Mouse (Mus musculus) liver, embryonic 11.5 days (tissue): ENCODE results near the gene Rpp14. TPM values are rescaled to one million over a fixed set of nuclear protein-coding genes. Genes with fewer than 3 reads are reported as not detected.

ENCODE experiments used
- ATAC-seq: fragments of 200-750 bp; cut with Nextera tagmentation; replicated peaks from 2 replicates; pipeline ENCODE4 v1.8.0; 2017; ENCODE audit warnings: moderate number of reproducible peaks, mild to moderate bottlenecking, moderate TSS enrichment, moderate library complexity; ENCODE audit not compliant: low FRiP score
- DNase-seq: peaks from one replicate; pipeline ENCODE4 v3.0.0-alpha.2; 2017; ENCODE audit warnings: low spot score
- H3K27ac ChIP-seq: fragments of 300-500 bp; sonication (generic); 2 replicates; pipeline ENCODE4 v1.5.1; 2014; ENCODE audit warnings: mild to moderate bottlenecking, low read depth, low read length, control low read depth
- H3K27me3 ChIP-seq: fragments of 300-500 bp; sonication (generic); replicated peaks from 2 replicates; pipeline ENCODE4 v1.6.1; 2014; ENCODE audit warnings: low read length, mixed read lengths; ENCODE audit not compliant: control insufficient read depth, insufficient read depth
- H3K36me3 ChIP-seq: fragments of 300-500 bp; sonication (generic); 2 replicates; pipeline ENCODE4 v1.6.1; 2014; ENCODE audit warnings: mild to moderate bottlenecking, low read length, moderate library complexity, mixed read lengths; ENCODE audit not compliant: control insufficient read depth, insufficient read depth
- H3K4me1 ChIP-seq: fragments of 300-500 bp; sonication (generic); replicated peaks from 2 replicates; pipeline ENCODE4 v1.6.1; 2014; ENCODE audit warnings: low read length, mixed read lengths; ENCODE audit not compliant: control insufficient read depth, insufficient read depth
- H3K4me2 ChIP-seq: fragments of 300-500 bp; sonication (generic); 2 replicates; pipeline ENCODE4 v1.6.1; 2014; ENCODE audit warnings: mild to moderate bottlenecking, control low read depth, moderate library complexity
- H3K4me3 ChIP-seq: fragments of 300-500 bp; sonication (generic); 2 replicates; pipeline ENCODE4 v1.5.1; 2014; ENCODE audit warnings: low read depth, low read length, control low read depth
- H3K9ac ChIP-seq: fragments of 300-500 bp; sonication (generic); 2 replicates; pipeline ENCODE4 v1.6.1; 2014; ENCODE audit warnings: low read depth, low read length, control low read depth
- H3K9me3 ChIP-seq: fragments of 300-500 bp; sonication (generic); 2 replicates; pipeline ENCODE4 v1.6.1; 2016; ENCODE audit warnings: low read length, inconsistent platforms, mixed read lengths; ENCODE audit not compliant: control insufficient read depth
- WGBS: fragments of 180-500 bp; shearing (Covaris S2); extraction: QIAGEN DNeasy Blood & Tissue Kit; methylation state at CpG from one replicate; pipeline ENCODE4 v1.1.7; 2014; 5-methylcytosine and 5-hydroxymethylcytosine counted together
- polyA plus RNA-seq: library from polyadenylated mRNA; unstranded; fragments of >200 nt; fragmentation: Nextera tagmentation; extraction: Ambion mirVana; gene quantifications from 2 replicates; pipeline ENCODE4 v1.2.1, GENCODE M21; 2014

Rpp14 gene
- polyA plus RNA-seq, 1 experiment from 2014 or later = 77.4 TPM

GRCm38 (mm10) chr14:8051869-8052268 is 28.3 kb upstream of the Rpp14 start:
- Histone ChIP-seq H3K27ac (no peak overlapping the region), H3K4me2 (no peak overlapping the region), H3K4me3 (no peak overlapping the region), H3K9ac (no peak overlapping the region), H3K9me3 (no peaks in the 10 kb centered on the region), H3K4me1 (no peaks in the 10 kb centered on the region), H3K27me3 (no peaks in the 10 kb centered on the region), H3K36me3 (no peaks in the 10 kb centered on the region)
- WGBS = 81% methylated on average over 2 of the region's 2 CpGs
- no peak for DNase-seq
- no peak for ATAC-seq

- WGBS = 98% methylated on average over 7 of the region's 7 CpGs
- H3K36me3 ChIP-seq = no peaks in the 10 kb centered on the region
- no peak for DNase-seq
Measured at GRCm38 (mm10) chr14:8052661-8053060, 27.5 kb upstream of the Rpp14 start.

GRCm38 (mm10) chr14:8054310-8055102 is 25.7 kb upstream of the Rpp14 start:
- no peak overlapping the region for H3K4me2 ChIP-seq
- H3K36me3 ChIP-seq = no peaks in the 10 kb centered on the region
- 43% methylated on average over 17 of the region's 17 CpGs for WGBS
- no peak for ATAC-seq
- H3K4me3 ChIP-seq = no peak overlapping the region
- H3K9me3 ChIP-seq = no peaks in the 10 kb centered on the region
- no peak for DNase-seq
- no peaks in the 10 kb centered on the region for H3K27me3 ChIP-seq
- H3K4me1 ChIP-seq = no peaks in the 10 kb centered on the region
- no peak overlapping the region for H3K27ac ChIP-seq
- no peak overlapping the region for H3K9ac ChIP-seq

More at GRCm38 (mm10) chr14:8052661-8053060, 27.5 kb upstream of the Rpp14 start:
- no peaks in the 10 kb centered on the region for H3K9me3 ChIP-seq
- no peak overlapping the region for H3K4me3 ChIP-seq
- H3K9ac ChIP-seq = no peak overlapping the region
- H3K27me3 ChIP-seq = no peaks in the 10 kb centered on the region
- no peak for ATAC-seq
- no peaks in the 10 kb centered on the region for H3K4me1 ChIP-seq
- H3K27ac ChIP-seq = no peak overlapping the region
- no peak overlapping the region for H3K4me2 ChIP-seq

DNA sequence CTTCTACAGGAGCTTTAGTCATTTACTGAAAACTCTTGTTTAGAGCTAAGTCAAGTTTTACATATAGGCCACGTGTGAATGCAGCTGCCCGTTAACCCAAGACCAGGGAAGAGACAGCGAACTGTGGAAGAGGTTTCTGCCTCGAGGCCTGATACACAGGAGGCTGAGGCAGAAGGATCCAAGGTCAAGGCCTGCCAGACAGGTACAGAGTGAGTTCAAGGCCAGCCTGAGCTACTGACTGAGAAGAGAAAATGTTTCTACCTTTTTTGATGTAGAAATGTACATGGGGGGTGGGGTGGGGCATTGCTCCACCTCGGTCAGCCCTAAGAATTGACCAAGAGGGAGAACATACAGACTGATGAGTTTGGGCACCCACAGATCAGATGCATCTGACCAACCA is 24.1 kb upstream of the Rpp14 start:
- Histone ChIP-seq H3K4me1 (no peaks in the 10 kb centered on the region), H3K36me3 (no peaks in the 10 kb centered on the region), H3K27me3 (no peaks in the 10 kb centered on the region), H3K4me2 (no peak overlapping the region), H3K4me3 (no peak overlapping the region), H3K9me3 (no peaks in the 10 kb centered on the region), H3K27ac (no peak overlapping the region), H3K9ac (no peak overlapping the region)
- WGBS = 90% methylated on average over 5 of the region's 5 CpGs
- DNase-seq (no peak), ATAC-seq (no peak)

DNA sequence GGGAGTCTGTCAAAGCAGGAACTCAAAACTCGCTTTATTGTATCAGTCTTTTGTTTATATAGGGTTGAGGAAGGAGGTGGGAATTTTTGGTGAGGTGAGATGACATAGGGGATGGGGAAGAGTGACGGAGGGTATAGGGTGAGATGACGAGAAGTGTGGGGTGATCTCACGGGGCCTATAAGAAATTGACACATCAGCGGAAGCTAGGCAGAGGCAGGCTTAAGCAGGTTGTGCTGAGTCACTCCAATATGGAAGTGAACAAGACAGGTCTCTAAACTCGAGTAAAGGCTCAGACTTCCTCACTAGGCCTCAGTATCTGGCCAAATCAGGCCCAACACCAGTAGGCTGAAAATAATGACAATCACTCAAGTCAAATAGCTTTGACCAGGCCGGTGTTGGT is 20.2 kb upstream of the Rpp14 start:
- Histone ChIP-seq H3K4me2 (no peak overlapping the region), H3K27me3 (no peaks in the 10 kb centered on the region), H3K4me1 (peaks cover 24% of the 10 kb centered on the region), H3K4me3 (no peak overlapping the region), H3K9ac (no peak overlapping the region), H3K9me3 (no peaks in the 10 kb centered on the region), H3K27ac (no peak overlapping the region), H3K36me3 (no peaks in the 10 kb centered on the region)
- no peak for ATAC-seq
- DNase-seq = no peak
- 85% methylated on average over 7 of the region's 7 CpGs for WGBS

DNA sequence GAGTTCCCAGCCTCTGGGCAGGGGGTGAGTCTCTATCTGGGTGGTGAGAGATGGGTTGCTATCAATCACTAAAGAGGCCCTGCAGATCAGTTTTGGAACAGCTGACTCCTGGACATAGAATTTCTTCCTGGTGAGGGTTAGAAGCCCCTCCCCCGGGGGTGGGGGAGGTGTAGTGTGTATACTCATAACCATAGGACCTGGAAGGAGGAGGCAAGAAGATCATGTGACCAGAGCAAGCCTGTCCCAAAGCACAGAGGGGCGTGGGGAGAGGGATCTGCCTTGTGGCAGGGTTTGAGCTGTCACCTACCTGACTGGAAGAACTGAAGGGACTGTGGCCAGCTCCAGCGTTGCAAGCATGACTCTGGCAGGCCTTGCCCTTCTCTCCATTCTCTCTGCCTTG is 18.1 kb upstream of the Rpp14 start:
- Histone ChIP-seq H3K27me3 (no peaks in the 10 kb centered on the region), H3K9me3 (no peaks in the 10 kb centered on the region), H3K4me1 (peaks cover 24% of the 10 kb centered on the region), H3K4me2 (no peak overlapping the region), H3K4me3 (no peak overlapping the region), H3K9ac (no peak overlapping the region), H3K27ac (no peak overlapping the region), H3K36me3 (no peaks in the 10 kb centered on the region)
- peak; percentile 61 for ATAC-seq
- DNase-seq = no peak
- 24% methylated on average over 3 of the region's 3 CpGs for WGBS

DNA sequence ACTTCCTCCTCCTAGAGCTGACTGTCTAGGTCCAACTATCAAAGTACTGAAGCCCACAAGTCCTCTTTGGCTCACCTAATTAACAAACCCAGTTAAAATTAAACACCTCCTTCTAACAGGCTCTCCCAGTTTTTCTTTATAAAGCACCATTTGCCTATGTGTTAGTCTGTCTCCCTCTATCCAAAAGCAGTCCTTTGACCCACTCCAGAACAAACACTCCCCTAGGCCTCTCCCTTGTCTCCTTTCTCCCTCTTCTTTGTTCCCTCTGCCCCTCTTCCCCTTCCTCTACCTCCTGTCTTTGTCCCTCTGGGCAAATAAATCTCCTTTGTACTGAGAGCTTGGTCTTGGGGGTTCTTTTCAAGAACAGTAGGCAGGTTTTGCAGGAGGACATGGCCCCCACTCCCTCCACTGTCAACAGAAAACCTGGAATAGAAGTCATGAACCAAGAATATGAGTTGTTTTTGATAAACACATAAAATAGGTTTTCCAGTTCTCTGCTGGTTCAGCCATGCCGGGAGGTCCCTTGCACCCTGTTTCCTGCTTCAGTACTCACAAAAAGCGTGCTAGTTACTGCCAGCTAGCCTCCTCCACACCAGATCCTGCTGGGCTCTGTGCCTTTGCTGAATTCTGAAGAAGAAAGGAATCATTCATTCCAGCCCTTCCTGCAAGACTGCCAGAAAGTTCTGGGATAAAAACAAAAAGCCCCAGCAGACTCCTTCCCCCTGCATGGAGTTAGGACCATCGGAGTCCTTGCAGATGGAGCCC is 17.4 kb upstream of the Rpp14 start:
- no peaks in the 10 kb centered on the region for H3K36me3 ChIP-seq
- 72% methylated on average over 3 of the region's 3 CpGs for WGBS
- no peak for ATAC-seq

DNA sequence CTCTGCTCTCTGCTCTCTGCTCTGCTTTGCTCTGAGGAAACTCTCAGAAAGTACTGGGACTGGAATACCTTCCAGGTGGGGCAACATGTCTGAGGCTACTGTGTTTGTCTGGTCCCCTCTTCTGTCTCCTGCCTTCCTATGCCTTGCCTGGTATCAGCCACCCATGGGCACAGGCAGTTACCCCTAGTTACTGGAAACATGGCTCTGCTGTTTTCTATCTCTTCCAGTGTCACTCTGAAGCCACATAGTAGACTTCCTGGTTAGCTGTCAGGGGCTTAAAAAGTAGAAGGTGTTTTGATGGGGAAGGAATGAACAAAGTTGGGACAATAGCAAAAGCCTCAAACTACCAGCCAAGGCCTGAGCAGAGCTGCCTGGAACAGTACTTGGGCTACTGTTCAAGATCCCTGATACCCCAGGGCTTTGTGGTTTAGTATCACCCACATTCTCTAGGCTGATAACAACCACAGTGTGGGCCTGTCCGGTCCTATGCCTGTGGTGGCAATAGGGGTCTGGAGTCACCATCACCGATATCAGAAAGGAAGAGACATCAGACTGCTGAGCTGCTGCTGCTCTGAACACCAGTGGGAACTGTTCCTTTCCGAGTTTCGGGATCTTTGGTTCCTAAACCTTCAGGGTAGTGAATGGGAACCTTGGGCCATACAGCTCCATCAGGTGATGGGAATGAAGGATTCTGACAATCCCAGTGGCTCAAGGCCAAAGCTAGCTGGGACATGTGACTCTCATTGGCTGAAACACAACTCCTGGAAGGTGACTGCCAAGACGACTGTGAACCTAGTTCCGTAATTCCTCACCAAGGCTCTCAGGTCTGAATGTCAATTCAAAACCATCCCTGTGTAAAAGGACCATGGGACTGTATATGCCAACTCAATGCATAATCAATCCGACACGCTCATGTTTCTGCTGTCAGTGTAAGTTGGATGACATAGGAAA is 16.1 kb upstream of the Rpp14 start:
- no peak for DNase-seq
- H3K27ac ChIP-seq = no peak overlapping the region
- no peaks in the 10 kb centered on the region for H3K27me3 ChIP-seq
- peak overlapping the region; percentile 23; the same call in 1 of the 2 replicates for H3K4me2 ChIP-seq
- WGBS = 69% methylated on average over 8 of the region's 8 CpGs
- peak; percentile 93 for ATAC-seq
- H3K9ac ChIP-seq = no peak overlapping the region
- no peaks in the 10 kb centered on the region for H3K9me3 ChIP-seq
- H3K36me3 ChIP-seq = no peaks in the 10 kb centered on the region
- H3K4me3 ChIP-seq = no peak overlapping the region
- H3K4me1 ChIP-seq = peaks cover 24% of the 10 kb centered on the region

More for the DNA sequence above, 17.4 kb upstream of the Rpp14 start:
- Histone ChIP-seq H3K4me3 (no peak overlapping the region), H3K27me3 (no peaks in the 10 kb centered on the region), H3K9ac (no peak overlapping the region), H3K27ac (no peak overlapping the region), H3K9me3 (no peaks in the 10 kb centered on the region), H3K4me1 (peaks cover 24% of the 10 kb centered on the region), H3K4me2 (no peak overlapping the region)
- DNase-seq = no peak
